Mouse (Mus musculus) liver, embryonic 13.5 days (tissue): ENCODE measurements at regions not wholly inside any gene's neighbourhood (a gene's known extent, or its start where the extent isn't known, plus 50 kb on each side); places are given as distances from the start of the nearest gene placed in this dataset.

Source experiments
- ATAC-seq: fragments of 200-750 bp; cut with Nextera tagmentation; 2 replicates; pipeline ENCODE4 v1.8.0; 2017; ENCODE audit warnings: low read depth, mild to moderate bottlenecking, moderate number of reproducible peaks, moderate library complexity
- DNase-seq: peaks from one replicate; pipeline ENCODE4 v3.0.0; 2022
- H3K27ac ChIP-seq: fragments of 300-500 bp; sonication (generic); 2 replicates; pipeline ENCODE4 v1.5.1; 2015; ENCODE audit warnings: moderate library complexity, mild to moderate bottlenecking, inconsistent platforms
- H3K27me3 ChIP-seq: fragments of 300-500 bp; sonication (generic); 2 replicates; pipeline ENCODE4 v1.6.1; 2015; ENCODE audit warnings: mild to moderate bottlenecking, inconsistent platforms
- H3K36me3 ChIP-seq: fragments of 300-500 bp; sonication (generic); 2 replicates; pipeline ENCODE4 v1.6.1; 2015; ENCODE audit warnings: mild to moderate bottlenecking, inconsistent platforms
- H3K4me1 ChIP-seq: fragments of 300-500 bp; sonication (generic); replicated peaks from 2 replicates; pipeline ENCODE4 v1.6.1; 2015; ENCODE audit warnings: inconsistent platforms
- H3K4me2 ChIP-seq: fragments of 300-500 bp; sonication (generic); 2 replicates; pipeline ENCODE4 v1.6.1; 2015; ENCODE audit warnings: inconsistent platforms, mild to moderate bottlenecking, moderate library complexity
- H3K4me3 ChIP-seq: fragments of 300-500 bp; sonication (generic); replicated peaks from 2 replicates; pipeline ENCODE4 v1.5.1; 2015; ENCODE audit warnings: mild to moderate bottlenecking, inconsistent platforms
- H3K9ac ChIP-seq: fragments of 300-500 bp; sonication (generic); 2 replicates; pipeline ENCODE4 v1.6.1; 2015; ENCODE audit warnings: mild to moderate bottlenecking, inconsistent platforms
- H3K9me3 ChIP-seq: fragments of 300-500 bp; sonication (generic); replicated peaks from 2 replicates; pipeline ENCODE4 v1.6.1; 2016; ENCODE audit warnings: inconsistent platforms
- WGBS: fragments of 180-500 bp; shearing (Covaris S2); methylation state at CpG from one replicate; pipeline ENCODE4 v1.1.7; 2015; ENCODE audit not compliant: insufficient replicate concordance; 5-methylcytosine and 5-hydroxymethylcytosine counted together

DNA sequence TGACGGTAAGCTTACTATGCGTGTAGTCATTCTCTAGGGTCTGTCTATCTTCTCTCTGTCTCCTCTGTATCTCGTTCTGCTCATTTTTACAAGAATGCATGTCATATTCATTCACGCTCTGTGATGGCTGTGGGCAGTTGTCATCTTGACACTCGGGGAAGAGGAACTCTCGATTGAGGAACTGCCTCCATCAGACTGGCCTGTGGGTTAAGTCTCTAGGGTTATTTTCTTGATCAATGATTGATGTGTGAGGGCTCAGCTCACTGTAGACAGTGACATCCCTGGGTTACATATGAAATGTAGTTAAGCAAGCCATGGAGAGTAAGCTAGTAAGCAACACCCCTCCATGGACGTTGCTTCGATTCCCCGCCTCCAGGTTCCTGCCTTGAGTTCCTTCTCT lies 178.0 kb upstream of the Rreb1 start:
- DNase-seq = no peak
- ATAC-seq = no peak
- Histone ChIP-seq H3K9ac (no peak overlapping the region), H3K4me3 (no peak overlapping the region), H3K9me3 (no peaks in the 10 kb centered on the region), H3K36me3 (no peaks in the 10 kb centered on the region), H3K4me1 (peaks cover 15% of the 10 kb centered on the region; the same call in 1 of the 2 replicates), H3K27ac (no peak overlapping the region), H3K4me2 (no peak overlapping the region), H3K27me3 (no peaks in the 10 kb centered on the region)
- 46% methylated on average over 9 of the region's 9 CpGs for WGBS

DNA sequence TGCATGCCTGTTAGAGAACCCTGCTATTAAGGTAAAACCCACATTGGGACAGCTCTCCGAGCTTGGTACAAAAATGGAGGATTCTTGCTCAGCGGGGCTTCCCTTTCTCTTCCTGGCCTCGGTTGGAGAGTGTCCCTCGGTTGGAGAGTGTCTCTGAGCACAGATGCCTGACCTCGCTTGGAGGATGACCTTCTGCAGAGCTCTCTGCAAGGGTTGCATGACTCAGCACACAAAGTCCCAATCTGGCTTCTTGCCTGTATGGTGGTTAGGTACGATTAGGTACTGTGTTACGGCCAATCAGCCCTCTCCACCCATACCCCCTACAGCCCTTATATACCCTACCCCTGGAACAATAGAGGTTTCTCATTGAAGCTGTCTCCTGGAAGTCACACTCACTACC lies 177.1 kb upstream of the Rreb1 start:
- Histone ChIP-seq H3K36me3 (no peaks in the 10 kb centered on the region), H3K9me3 (no peaks in the 10 kb centered on the region), H3K9ac (no peak overlapping the region), H3K4me2 (no peak overlapping the region), H3K4me3 (no peak overlapping the region), H3K4me1 (peaks cover 12% of the 10 kb centered on the region; the same call in 1 of the 2 replicates), H3K27me3 (no peaks in the 10 kb centered on the region), H3K27ac (no peak overlapping the region)
- 43% methylated on average over 7 of the region's 7 CpGs for WGBS
- ATAC-seq (no peak), DNase-seq (no peak)

DNA sequence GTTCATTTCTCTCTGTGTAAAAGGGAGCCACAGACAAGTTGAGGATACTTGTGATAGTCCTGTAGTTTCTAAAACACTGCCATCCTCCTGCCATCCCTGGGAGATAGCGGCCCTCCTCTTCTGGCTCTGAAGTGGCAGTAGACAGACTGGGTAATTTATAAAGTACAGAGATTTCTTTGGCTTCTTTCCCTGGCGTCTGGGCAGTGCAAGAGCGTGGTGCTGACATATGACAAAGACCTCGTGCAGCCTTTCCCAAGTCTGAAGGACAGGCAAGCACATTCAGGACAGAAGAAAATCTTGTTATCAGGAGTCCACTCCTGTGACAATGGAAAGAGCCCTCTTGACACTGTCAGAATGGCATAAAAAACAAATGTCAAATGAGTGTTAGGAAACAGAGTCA lies 175.9 kb upstream of the Rreb1 start:
- H3K9me3 ChIP-seq = no peaks in the 10 kb centered on the region
- H3K27me3 ChIP-seq = no peaks in the 10 kb centered on the region
- H3K36me3 ChIP-seq = no peaks in the 10 kb centered on the region
- H3K27ac ChIP-seq = no peak overlapping the region
- peaks cover 12% of the 10 kb centered on the region; the same call in 1 of the 2 replicates for H3K4me1 ChIP-seq
- DNase-seq = no peak
- H3K4me2 ChIP-seq = no peak overlapping the region
- no peak overlapping the region for H3K9ac ChIP-seq
- no peak overlapping the region for H3K4me3 ChIP-seq
- no peak for ATAC-seq
- 66% methylated on average over 4 of the region's 4 CpGs for WGBS

DNA sequence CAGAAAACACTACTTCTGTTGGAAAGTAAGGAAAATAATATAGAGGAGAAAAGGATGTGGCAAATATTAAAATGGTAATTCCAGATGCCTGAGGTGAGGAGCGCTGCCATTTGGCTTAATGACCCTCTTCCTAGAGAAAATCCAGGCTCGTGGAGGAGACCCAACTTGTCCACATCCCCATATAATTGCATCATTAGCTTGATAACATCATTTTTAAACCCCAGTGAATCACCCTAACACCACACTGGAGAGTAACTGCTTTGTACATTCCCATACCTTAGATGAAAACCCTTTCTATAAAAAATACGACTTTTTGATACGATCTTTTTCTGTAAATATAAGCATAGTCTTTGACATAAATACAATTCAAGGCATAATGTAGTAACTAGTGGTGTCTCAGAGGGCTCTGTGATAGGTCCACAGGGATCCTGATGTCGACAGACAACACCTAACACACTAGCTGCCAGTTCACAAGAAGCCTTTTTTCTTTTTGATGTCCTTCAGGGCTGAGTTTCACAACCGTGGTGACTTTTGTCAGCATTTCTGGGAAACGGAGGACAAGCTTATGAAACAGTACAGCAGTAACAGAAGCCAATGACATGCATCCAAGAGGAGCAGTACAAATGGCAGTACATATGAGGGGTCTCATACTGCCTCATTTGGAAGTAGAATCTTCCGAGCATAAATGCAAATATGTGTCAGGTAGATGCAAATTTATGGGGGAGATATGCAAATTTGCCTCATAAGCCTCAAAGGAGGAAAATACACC lies 174.8 kb upstream of the Rreb1 start:
- Histone ChIP-seq H3K4me2 (no peak overlapping the region), H3K9me3 (no peaks in the 10 kb centered on the region), H3K4me1 (peaks cover 5% of the 10 kb centered on the region; the same call in 1 of the 2 replicates), H3K36me3 (no peaks in the 10 kb centered on the region), H3K27me3 (no peaks in the 10 kb centered on the region), H3K4me3 (no peak overlapping the region), H3K9ac (no peak overlapping the region), H3K27ac (no peak overlapping the region)
- 56% methylated on average over 8 of the region's 8 CpGs for WGBS
- no peak for DNase-seq
- ATAC-seq = no peak

DNA sequence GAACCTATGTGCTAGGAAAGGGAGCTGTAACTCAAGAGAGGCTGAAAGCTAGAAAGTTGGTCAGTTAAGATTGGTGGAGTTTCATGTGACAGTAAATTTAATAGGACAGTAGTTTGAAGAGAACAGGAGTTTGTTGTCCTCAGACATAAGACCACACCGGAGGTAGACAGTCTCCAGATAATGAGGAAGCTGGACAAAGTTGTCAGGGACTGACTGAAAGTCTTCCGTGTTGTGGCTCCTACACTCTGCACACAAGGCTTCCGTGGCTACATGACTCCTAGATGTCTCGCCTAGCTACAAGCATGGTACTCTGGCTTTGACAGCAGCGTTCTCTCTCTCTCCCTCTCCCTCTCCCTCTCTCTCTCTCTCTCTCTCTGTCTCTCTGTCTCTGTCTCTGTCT lies 171.9 kb upstream of the Rreb1 start:
- ATAC-seq = no peak
- DNase-seq = no peak
- no peak overlapping the region for H3K9ac ChIP-seq
- no peak overlapping the region for H3K4me3 ChIP-seq
- 17% methylated on average over 5 of the region's 5 CpGs for WGBS
- H3K9me3 ChIP-seq = no peaks in the 10 kb centered on the region
- no peak overlapping the region for H3K4me2 ChIP-seq
- H3K27ac ChIP-seq = no peak overlapping the region
- no peaks in the 10 kb centered on the region for H3K36me3 ChIP-seq
- H3K27me3 ChIP-seq = no peaks in the 10 kb centered on the region
- H3K4me1 ChIP-seq = no peaks in the 10 kb centered on the region

DNA sequence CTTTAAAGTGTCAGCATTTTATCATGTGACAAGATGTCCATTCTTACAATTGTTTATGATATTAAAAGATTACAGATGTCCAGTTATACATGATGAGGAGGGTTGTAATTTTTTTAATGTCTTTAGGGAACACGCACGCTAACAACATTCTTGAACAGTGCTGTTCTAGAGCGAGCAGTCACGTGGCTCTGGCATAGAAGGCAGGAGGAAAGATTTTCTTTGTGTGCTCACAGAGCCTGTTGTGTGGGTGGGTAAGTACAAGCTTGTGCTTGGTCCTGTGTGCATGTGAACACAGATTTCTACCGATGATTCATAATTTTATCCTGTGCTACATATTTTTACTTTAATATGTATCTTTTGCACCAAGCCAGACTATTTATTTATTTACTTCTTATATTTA lies 169.1 kb upstream of the Rreb1 start:
- H3K27ac ChIP-seq = no peak overlapping the region
- H3K4me3 ChIP-seq = no peak overlapping the region
- H3K4me1 ChIP-seq = no peaks in the 10 kb centered on the region
- 70% methylated on average over 5 of the region's 5 CpGs for WGBS
- H3K9me3 ChIP-seq = no peaks in the 10 kb centered on the region
- no peaks in the 10 kb centered on the region for H3K36me3 ChIP-seq
- no peak overlapping the region for H3K4me2 ChIP-seq
- no peak overlapping the region for H3K9ac ChIP-seq
- no peaks in the 10 kb centered on the region for H3K27me3 ChIP-seq
- DNase-seq (no peak), ATAC-seq (no peak)

DNA sequence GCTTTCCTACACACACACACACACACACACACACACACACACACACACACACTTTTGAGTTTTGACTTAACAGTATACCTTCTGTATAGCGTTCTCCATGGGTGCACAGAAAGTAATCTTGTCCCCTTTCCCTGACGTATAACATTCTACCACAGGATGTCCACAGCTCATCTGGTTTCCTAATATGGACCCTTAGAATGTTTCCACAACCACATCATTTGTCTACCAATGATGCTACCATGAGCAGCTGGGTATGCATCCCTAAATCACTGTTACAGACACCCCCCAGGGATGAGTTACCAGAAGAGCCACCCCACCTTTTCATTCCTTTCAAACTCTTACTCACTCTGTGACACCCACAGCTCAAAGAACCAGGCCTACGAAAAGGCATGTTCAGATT lies 166.8 kb upstream of the Rreb1 start:
- Histone ChIP-seq H3K9ac (no peak overlapping the region), H3K9me3 (no peaks in the 10 kb centered on the region), H3K4me1 (no peaks in the 10 kb centered on the region), H3K4me2 (no peak overlapping the region), H3K27ac (no peak overlapping the region), H3K36me3 (no peaks in the 10 kb centered on the region), H3K4me3 (no peak overlapping the region), H3K27me3 (no peaks in the 10 kb centered on the region)
- DNase-seq = no peak
- ATAC-seq = no peak
- WGBS = 63% methylated on average over 3 of the region's 3 CpGs

DNA sequence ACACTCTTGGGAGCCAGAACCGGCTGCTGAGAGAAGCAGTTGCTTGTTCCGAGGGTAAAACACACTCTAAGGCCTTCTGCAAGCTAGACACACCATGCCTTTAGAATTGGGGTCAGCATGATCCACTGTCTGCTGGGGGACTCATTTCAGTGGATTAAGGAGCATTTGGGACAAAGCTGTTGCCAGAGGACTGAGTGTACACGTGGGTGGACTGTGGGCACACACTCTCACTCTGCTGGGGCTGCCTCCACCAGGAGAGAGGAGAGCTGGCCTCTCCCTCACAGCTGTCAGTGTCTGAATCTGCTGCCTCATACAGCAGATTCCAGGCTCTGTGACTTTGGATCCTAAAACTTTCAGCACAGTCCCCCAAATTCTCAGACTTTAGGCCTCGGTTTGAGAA lies 161.2 kb upstream of the Rreb1 start:
- Histone ChIP-seq H3K9ac (no peak overlapping the region), H3K27ac (no peak overlapping the region), H3K4me1 (peaks cover 17% of the 10 kb centered on the region), H3K9me3 (no peaks in the 10 kb centered on the region), H3K4me3 (no peak overlapping the region), H3K27me3 (no peaks in the 10 kb centered on the region), H3K4me2 (no peak overlapping the region), H3K36me3 (no peaks in the 10 kb centered on the region)
- ATAC-seq = no peak
- 74% methylated on average over 4 of the region's 4 CpGs for WGBS
- DNase-seq = no peak

DNA sequence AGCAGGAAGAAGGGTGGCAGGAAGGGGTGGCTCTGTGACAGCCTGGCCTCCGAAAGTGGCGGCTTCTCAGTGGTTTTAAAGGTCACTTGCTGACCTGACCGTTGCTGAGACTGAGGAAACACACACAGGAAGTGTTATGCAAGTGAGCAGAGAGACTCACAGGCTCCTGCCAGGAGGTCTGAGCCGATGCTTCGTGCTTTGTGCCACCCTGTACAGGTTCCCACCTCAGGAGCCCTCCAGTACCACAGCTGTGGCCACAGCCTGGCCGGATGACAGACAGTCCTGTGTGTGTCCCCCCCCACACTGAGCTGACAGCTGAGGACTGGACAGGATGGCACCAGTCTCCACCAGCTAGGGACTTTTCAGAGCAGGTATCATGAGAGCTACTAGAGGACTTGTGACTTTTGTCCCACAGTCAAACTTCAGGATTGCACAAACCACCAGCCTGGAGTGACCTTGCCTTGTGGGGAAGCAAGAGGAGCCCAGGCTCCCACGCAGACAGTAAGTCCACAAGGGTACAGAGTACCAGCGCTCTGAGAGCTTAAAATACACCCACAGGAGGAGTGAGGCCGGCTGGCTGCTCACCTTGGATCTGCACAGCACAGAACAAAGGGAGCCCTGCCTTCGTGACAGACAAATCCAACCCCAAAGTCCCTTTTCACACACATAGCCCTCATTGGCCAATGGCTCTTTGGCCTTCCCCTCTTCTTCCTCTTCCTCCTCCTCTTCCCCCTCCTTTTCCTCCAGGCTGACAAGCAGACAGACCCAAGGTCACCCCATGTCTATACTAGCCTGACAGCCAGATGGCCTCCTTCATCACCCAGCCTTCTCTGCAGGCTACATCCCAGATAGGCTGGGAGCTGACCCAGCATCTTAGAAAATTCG lies 158.1 kb upstream of the Rreb1 start:
- Histone ChIP-seq H3K9ac (no peak overlapping the region; the same call in 1 of the 2 replicates), H3K36me3 (no peaks in the 10 kb centered on the region), H3K4me3 (no peak overlapping the region), H3K27ac (peak overlapping the region; percentile 87), H3K27me3 (no peaks in the 10 kb centered on the region), H3K4me2 (no peak overlapping the region), H3K9me3 (no peaks in the 10 kb centered on the region), H3K4me1 (peaks cover 25% of the 10 kb centered on the region)
- WGBS = 24% methylated on average over 11 of the region's 11 CpGs
- peak; percentile 77 for ATAC-seq
- peak; percentile 26 for DNase-seq

DNA sequence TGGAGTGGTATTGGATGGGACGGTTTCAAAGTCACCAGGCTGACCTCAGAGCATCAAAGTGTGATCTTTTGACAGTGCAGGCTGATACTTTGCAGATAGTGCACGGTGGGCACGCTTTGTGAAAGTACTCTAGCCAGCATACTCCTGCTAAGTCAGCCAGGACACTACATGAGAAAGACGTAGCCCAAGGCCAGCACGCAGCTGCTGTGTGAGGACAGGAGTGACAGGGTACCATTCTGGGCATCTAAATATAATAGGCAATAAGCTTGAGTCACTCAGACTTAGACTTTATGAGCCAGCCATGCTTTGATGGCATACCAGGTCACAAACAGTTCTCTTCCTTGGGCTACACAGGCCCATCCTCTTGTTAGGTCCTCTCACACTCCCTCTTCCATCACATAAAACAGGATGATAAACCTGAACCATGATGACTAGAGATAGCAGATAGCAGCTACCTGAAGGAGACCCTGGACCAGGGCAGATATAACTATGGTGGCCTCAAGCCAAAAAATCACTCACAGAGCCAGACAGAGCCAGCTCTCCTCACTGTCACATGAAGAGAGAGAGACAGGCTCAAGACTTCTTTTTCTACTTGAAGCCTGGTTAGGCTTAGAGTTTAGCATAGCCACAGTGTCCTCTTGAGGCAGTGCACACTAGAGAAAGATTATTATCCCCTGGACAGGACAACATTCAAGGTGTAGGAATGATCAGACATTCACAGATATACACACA lies 156.7 kb upstream of the Rreb1 start:
- WGBS = 68% methylated on average over 5 of the region's 5 CpGs
- no peaks in the 10 kb centered on the region for H3K27me3 ChIP-seq
- H3K36me3 ChIP-seq = no peaks in the 10 kb centered on the region

DNA sequence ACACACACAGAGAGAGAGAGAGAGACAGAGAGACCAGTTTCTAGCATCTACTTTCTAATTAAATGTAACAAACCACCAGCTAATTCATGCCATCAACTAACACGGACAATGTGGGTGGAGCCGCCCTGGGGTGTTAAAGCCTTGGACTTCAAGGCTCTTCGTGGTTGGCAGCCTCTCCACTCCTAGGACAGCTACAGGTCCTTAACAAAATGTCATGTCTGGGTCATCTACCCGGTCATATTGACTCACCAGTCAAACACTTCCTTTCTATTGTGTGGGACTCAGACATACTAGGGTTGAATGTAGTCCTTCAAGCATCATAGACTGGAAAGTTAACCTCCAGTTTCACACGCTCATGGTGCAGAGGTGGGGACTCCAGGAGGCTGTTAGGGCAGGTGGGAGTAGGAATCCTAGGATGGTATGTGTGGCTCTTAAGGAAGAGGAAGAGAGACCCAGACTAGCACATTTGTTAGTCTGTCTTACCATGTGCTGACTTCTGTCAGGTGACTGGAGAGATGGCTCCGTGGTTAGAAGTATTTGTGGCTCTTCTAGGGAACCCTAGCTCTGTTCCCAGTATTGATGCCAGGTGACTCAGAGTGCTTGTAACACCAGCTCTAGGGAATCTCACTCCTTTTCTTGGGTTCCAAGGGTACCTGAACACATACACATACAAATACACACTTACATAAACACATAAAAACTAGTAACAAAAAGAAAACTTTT lies 155.7 kb upstream of the Rreb1 start:
- Histone ChIP-seq H3K9ac (no peak overlapping the region), H3K9me3 (no peaks in the 10 kb centered on the region), H3K36me3 (no peaks in the 10 kb centered on the region), H3K27ac (no peak overlapping the region), H3K27me3 (no peaks in the 10 kb centered on the region), H3K4me1 (peaks cover 29% of the 10 kb centered on the region), H3K4me2 (no peak overlapping the region), H3K4me3 (no peak overlapping the region)
- no peak for ATAC-seq
- DNase-seq = no peak
- WGBS = 45% methylated on average over 6 of the region's 6 CpGs

More for the DNA sequence above, 156.7 kb upstream of the Rreb1 start:
- no peak overlapping the region for H3K9ac ChIP-seq
- ATAC-seq (no peak), DNase-seq (no peak)
- no peak overlapping the region for H3K4me2 ChIP-seq
- H3K9me3 ChIP-seq = no peaks in the 10 kb centered on the region
- no peak overlapping the region for H3K4me3 ChIP-seq
- no peak overlapping the region for H3K27ac ChIP-seq
- peaks cover 29% of the 10 kb centered on the region for H3K4me1 ChIP-seq
